Mouse (Mus musculus) cerebellum, adult 8-10 months (tissue): ENCODE data around the gene Tnf.

Experiments
- DNase-seq: peaks from one replicate; pipeline ENCODE4 v3.0.0; 2022

Tnf gene

GRCm38 (mm10) chr17:35168541-35169207 lies 33.1 kb downstream of the Tnf start:
- DNase-seq: peak; percentile 45

DNA sequence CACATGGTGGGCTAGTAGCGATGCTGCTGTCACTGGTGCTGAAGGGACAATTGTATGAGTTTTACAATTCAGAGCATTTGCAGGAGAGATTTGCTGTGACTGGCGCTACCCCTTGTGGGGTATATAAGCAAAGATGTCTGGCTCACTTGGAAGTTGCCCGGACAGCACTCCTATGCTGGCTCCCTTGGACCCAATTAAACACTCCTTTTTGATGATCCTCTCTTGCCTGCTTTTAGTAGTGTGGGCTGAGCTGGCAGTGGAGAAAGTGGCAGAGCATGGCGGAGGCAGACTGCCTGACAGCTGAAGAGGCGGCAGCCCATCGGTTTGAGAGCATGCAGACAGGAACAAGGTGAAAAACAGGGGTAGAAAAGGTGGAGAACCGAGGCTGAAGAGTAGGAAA lies 34.0 kb downstream of the Tnf start:
- peak; percentile 12 for DNase-seq

DNA sequence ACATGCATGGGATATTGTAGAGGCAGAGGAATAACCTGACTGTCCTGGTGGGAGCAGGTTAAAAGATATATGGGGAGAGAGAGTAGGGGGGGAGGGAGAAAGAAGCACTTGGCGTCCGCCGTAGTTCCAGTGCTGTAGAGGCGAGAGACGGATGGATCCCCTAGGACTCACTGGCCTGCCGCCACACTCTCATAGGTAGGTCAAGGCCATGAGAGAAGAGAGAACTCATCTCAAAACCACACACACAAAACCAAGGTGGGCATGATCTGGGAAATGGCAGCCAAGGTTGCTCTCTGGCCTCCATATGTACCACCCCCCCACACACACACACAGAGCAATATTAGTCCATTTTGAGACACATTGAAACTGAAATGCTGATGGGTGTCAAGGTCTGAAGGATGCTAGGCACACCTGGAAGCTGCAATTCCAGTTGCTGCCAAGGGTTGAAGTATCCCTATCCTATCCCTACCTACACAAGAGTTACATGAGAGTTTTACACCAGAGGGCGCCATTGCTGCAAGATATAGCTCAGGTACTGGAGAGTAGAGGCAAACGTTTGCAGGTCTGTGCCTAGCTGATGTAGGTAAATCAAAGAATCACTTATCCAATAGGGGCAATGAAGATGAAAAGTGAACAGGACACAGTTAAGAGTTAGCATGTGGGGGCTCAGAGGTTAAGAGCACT lies 35.3 kb downstream of the Tnf start:
- peak; percentile 75 for DNase-seq

DNA sequence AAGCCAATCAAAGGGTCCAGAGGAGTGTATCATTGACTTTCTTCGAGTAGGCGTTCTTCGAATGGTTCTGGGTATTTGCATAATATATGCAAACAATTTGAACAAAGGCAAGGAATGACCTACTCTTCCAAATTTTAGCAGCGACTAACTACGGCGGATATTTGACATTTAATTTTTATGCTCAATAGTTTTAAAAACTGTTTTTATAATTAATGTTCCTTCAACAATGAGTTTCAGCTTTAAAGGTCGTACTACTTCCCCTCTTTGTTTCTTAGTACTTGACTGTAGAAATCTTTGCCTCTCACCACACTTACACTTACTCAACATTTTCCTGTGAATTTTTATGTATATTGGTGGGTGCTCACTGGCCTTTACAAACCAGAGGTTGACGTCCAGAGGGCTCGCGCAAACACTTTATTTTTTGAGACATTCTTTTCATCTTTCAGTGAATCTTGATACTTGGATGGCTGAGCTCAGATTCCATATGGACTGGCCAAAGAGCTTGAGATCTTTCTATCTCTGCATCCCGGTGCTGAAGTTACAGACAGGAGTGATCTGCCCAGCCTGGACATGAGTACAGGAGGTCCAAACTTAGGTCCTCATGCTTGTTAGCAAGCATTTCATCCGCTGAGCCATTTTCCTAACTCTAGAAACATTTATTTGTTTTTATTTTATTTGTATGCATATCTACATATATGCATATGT lies 36.2 kb downstream of the Tnf start:
- peak; percentile 32 for DNase-seq

DNA sequence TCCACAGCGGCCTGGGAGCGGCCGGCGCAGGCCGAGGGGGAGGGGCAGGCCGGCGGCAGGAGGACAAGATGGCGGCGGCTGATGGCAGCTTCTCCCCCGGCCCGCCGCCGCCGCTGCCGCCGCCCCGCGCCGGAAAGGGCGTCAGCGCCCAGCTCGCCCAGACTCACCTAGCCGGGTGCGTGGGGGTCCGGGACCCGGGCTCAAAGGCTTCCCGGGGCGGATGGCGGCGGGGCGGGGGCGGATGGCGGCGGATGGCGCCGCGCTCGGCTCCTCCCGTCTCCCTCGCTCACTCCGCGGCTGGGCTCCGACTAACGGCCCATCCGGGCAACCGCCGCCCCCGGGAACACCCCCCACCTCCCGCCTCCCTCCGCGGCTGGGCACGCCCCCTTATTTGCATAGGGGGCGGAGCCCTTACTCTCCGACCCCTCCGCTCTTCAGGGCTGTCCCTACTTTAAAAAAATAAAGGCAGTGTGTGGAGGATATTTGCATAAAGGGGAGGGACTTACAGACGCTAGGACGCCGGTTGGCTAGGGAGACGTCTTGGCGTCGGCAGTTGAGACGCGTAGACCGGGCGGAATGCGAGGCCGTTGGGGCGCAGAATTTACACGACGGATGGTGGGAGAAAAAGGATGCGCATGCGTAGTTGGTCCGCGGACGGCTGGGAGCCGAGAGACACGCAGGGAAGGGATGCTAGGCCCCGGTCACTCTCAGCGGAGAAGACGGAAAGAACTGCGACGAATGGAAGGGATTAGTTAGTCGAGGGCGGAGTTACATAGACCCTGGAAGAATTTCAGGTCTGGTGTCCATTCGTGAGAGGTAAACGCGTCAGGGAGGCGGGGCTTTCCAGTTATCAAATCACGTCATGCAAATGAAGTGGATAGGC lies 37.0 kb downstream of the Tnf start, which contains the start of gene Prrc2a:
TSS of gene Prrc2a (minus strand) at position 330 of the 883 bp plus-strand sequence.
- peak; percentile 99 for DNase-seq

DNA sequence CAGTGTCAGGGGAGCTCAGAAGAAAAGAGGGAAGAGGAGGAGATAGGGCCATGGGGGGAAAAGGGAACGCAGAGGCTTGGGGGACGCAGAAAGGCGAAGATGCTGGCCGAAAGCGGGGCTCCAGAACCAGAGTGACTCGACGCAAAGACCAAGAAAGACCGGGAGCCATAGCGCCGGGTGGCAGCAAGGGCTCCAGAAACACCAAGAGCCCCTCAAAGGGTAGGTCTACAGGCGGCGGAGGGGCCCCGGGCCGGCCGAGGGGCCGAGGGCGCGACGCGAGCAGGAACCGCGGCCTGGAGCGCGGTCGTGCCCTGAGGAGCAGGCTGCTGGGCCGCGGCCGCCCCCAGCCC lies 37.6 kb downstream of the Tnf start:
- DNase-seq: no peak

DNA sequence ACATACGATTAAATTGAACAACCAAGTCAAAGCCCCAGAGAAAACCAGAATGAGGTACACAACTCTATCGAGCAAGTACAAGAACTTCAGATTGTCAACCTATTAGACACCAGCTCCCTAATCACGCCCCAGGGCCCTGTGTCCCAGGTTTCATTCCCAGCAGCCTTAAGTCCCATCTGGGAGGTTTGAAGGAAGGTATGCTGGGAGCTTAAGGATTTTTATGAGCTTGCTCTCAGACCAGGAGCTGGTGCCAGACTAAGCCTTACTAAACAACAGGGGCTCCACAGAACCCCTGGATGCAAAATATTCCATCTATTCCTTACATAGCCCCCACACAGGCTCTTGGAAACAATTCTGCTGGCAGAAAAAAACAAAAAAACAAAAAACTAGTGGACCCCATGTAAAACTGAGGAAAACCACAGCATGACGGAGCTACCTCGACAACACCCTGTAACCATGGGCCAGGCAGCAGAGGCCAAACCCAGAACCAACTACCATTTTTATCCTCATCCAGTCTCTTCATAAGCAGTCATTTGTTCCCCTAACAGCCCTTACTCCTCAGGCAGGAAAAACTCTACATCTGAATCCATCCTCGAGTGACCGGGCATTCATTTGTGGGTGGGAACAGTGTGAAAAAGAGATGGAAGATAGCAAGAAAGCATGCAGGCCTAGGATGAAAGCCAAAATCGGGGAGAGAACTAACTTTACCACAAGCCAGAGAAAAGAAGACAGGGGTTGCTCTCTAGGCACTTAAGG lies 38.3 kb downstream of the Tnf start:
- DNase-seq: peak; percentile 38

DNA sequence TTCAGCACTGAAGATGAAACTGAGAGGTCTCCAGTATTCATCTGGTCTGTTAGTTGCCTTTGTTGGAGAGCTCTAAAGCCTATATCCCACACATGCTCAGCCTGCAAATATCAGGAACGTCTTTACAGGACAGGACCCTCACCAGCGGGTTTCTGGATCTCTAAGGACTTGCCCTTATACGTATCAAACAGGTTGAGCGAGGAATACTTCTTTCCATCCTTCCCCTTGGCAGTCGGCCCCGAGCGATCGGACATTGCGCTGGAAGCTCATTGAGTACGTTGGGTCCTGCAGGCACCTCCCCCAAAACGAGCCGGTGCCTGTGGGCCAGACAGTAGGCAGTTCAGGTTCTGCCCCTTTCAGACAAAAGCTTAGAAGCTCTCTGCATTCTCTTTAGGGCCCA lies 39.1 kb downstream of the Tnf start:
- DNase-seq: peak; percentile 41

DNA sequence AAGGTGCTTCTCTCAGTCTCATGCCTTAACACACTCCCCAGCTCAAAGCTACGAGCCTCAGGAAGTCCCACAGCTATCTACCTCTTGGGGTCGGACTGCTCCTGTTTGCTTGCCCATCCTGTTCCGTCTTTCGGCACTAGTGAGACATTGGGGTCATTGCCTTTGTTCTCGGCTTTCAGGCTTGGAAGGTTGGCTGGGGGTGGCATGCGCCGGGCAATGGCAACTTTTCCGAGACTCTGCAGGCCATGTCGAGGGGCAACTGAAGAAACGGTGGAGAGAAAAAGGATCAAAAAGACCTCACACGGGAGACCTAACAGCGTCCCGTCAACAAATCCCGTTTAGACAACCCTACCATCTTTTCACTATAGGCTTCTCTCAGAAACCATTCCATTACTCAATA lies 39.7 kb downstream of the Tnf start:
- DNase-seq: peak; percentile 20

- peak; percentile 28 for DNase-seq
Observed at GRCm38 (mm10) chr17:35161421-35161820, 40.4 kb downstream of the Tnf start.

DNA sequence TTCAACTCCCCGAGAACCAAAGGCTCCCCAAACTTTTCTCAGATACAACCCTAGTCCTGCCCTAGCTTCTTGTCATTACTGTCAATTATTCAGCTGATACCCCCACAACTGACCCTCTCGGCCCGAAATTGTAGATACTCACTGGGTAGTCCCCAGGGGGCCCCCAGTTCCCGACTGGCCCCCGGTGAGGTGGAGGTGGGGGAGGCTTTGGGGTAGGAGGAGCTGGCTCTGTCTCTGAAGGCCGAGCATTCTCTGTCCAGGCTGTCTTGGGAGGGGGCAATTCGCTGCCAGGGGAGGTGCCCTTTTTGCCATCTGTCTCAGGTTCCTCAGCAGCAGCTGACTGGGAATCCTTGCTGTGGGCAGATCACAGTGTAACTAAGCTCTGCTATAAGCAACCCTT lies 42.2 kb downstream of the Tnf start:
- DNase-seq: peak; percentile 15

DNA sequence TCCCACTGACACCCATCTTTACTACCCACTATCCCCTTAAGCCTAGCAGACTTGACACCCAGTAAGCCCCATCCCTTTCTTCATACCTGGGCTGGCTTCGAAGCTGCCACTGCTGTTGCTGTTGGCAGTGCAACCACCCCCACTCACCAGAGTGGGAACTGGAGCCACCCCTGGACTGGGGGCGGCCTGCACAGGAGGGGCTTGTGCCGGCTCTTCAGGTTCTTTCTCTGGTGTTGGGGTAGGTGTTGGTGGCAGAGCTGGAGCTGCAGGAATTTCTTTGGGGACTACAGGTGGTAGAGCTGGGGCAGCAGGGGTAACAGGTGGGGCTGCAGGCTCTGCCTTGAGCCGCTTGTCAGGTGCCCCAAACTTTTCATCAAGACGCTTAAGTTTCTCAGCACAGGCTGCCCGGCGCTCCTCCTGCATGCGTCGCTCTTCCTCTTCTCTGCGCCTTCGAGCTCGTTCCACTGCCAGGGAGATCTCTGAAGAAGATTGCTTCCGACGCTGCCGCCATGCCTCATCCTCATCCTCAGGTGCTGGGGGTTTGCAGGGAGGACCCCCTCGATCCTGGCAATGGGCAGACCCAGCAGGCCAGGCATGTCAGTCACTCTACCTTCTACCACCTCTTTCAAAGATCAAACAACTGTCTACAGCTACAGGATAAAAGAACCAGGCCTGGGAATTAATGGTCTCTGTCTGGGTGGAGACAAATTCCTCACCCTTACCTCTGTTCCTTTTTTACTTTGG lies 42.8 kb downstream of the Tnf start:
- DNase-seq: no peak

DNA sequence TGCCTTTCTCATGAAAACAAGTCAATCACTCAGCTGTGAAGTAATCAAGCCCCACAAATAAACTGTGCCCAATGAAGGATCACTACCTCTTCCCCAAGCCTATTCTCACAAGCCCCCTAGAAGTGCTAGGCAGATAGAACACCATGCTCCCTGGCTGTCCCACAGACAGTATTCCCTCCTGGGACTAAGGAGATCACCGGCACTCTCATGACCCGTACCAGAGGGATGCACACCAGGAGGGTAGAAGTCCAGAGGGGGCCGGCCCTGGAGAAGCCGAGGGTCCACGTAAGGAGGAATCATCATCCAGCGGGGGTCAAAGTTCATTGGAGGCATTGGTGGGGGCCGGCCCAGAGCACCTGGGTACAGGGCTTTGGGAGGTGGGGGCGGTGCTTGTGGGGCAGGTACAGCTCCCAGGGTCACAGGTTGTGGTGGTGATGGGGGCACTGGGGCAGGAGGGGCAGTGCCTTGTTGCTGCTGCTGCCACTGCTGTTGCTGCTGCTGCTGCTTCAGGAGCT lies 44.1 kb downstream of the Tnf start:
- DNase-seq: no peak

- no peak for DNase-seq
Observed at GRCm38 (mm10) chr17:35157254-35157653, 44.6 kb downstream of the Tnf start.

GRCm38 (mm10) chr17:35156461-35157200 lies 45.2 kb downstream of the Tnf start:
- DNase-seq: no peak

- DNase-seq: no peak
Observed at GRCm38 (mm10) chr17:35155451-35155850, 46.4 kb downstream of the Tnf start.

DNA sequence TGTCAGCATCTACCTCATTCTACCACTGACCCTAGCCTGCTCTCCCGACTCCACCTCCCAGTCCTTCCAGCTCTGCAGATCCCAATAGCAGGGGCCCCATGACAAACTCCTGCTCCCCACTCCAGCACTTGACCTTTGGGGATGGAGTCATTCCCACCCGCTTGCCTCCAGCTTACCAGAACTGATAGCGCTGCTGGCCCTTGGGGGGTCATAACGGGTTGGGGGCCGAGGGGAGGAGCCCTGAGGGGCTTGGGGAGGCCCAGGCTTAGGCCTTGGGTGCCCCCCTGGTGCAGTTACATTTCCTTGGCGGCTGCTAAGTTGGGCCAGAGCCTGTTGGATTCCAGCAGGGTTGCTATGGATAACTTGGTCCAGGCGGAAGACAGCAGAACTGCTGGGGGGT lies 47.2 kb downstream of the Tnf start:
- no peak for DNase-seq

DNA sequence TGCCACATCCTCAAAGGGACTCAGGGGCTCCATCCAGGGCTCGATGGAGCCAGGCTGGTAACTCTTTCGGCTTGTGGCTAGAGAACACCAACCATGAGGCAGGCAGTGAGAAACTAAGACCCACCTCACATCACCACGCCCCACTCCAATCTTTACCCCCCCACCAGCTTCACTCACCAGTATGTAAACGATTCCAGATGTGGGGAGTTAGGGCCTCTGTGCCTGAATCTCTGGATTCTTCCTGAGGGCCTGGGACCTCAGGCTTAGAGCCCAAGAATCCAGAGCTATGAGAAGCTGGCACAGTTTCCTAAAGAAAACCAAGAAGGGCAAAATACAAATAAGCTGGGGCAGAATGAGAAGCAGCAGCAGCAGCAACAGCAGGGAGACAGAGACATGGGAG lies 47.9 kb downstream of the Tnf start:
- DNase-seq: no peak

DNA sequence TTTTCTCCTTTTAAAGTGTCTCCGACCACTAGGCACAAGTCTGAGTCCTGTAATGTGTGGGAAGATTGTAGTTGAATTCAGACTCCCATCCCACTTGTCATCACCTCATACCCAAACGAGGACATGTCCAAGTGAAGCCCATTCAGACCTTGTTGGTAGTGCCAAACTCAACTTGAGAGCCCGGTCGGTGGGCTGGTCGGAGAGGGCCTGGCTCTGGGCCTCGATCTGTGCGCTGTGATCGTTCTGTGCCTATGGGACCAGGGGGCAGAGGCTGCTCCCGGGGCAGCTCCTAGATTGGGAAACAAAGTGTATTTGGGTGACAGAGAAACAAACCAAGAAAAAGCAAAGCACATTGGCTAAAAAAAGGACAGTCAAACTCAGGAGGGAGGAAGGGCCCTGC lies 48.7 kb downstream of the Tnf start:
- DNase-seq: no peak

DNA sequence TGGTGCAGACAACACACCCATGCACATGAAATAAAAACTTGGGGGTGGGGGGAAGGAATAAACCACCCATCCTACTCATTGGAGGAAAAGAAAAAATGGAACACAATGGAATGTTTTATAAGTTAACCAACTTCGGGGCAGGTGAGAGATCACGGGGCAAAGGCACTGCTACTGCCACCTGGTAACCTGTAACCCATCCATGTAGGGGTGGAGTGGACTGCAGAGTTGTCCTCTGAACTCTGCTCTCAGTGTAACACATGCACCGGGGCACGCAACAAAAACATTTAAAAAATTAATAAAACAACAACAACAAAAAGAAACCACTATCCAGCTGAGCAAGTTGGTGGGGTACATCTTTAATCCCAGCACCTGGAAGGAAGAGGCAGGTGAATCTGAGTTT lies 49.7 kb downstream of the Tnf start:
- DNase-seq: no peak
